Mouse (Mus musculus) layer of hippocampus, adult 8-10 months (tissue): ENCODE data around the gene Cxcl15. TPM values are rescaled to one million over a fixed set of nuclear protein-coding genes. Genes with fewer than 3 reads are reported as not detected.
"Not testable (repeated sequence)": the region's sequence is repeated elsewhere in the genome, so short reads cannot be mapped to it uniquely, and the experiment has no call there.

Experiments
- DNase-seq, 2 experiments: peaks; one replicate each; pipeline ENCODE4 v3.0.0; 2022; ENCODE audit warnings: low spot score in 2 of 2
- microRNA-seq, 2 experiments: library from miRNA; unstranded; fragments of <30 nt; microRNA quantifications; one replicate each; pipeline ENCODE4 v1.2.0; 2022
- total RNA-seq, 4 experiments: library from RNA; stranded (reverse); gene quantifications; 2 replicates each; pipeline ENCODE4 v1.2.4; 2022

Gene Cxcl15
- total RNA-seq, 4 experiments from 2014 or later, result not detected

GRCm38 (mm10) chr5:90789306-90790073 lies 4.8 kb upstream of the Cxcl15 start:
- DNase-seq, result no peak

- DNase-seq, result no peak
Measured at GRCm38 (mm10) chr5:90790074-90790502, 4.2 kb upstream of the Cxcl15 start.

GRCm38 (mm10) chr5:90795392-90795791 lies 1.1 kb downstream of the Cxcl15 start:
- DNase-seq, result not testable (repeated sequence)

- DNase-seq, result no peak
Measured at GRCm38 (mm10) chr5:90804574-90804973, 10.2 kb downstream of the Cxcl15 start.

- DNase-seq, result no peak
Measured at GRCm38 (mm10) chr5:90806050-90806449, 11.7 kb downstream of the Cxcl15 start.

GRCm38 (mm10) chr5:90807176-90807950 lies 13.0 kb downstream of the Cxcl15 start:
- no peak for DNase-seq

- DNase-seq, result no peak
Measured at GRCm38 (mm10) chr5:90819756-90820155, 25.4 kb downstream of the Cxcl15 start.

GRCm38 (mm10) chr5:90832145-90832767 lies 37.9 kb downstream of the Cxcl15 start:
- DNase-seq, result no peak

- no peak for DNase-seq
Measured at GRCm38 (mm10) chr5:90832768-90833388, 38.5 kb downstream of the Cxcl15 start.

GRCm38 (mm10) chr5:90834436-90834835 lies 40.1 kb downstream of the Cxcl15 start:
- no peak for DNase-seq

GRCm38 (mm10) chr5:90838582-90838981 lies 44.2 kb downstream of the Cxcl15 start:
- no peak for DNase-seq

- DNase-seq, result no peak
Measured at GRCm38 (mm10) chr5:90840902-90841869, 46.9 kb downstream of the Cxcl15 start.

- no peak for DNase-seq
Measured at GRCm38 (mm10) chr5:90843891-90844290, 49.6 kb downstream of the Cxcl15 start.

- DNase-seq, result not testable (repeated sequence)
Measured at GRCm38 (mm10) chr5:90850096-90850495, 55.8 kb downstream of the Cxcl15 start.

- not testable (repeated sequence) for DNase-seq
Measured at GRCm38 (mm10) chr5:90851391-90851790, 57.1 kb downstream of the Cxcl15 start.

Small RNA genes within 50 kb of the gene (microRNA-seq; reads per million reads assigned to microRNA genes)
- 0 reads per million in 2 experiments for gene Gm24322

Other genes starting within 250 kb of the Cxcl15 start
- under 1 TPM in 1 of 4 experiments, not detected in 3; 0.16 TPM for gene 5830473C10Rik, start 233.4 kb upstream of the Cxcl15 start, total RNA-seq
- gene Rassf6, start 153.9 kb upstream of the Cxcl15 start, total RNA-seq, result 1 to 10 TPM in 1 of 4 experiments, under 1 TPM in 3; 0.63 to 1.6 (median 0.78) TPM
- 1 to 10 TPM in 2 of 4 experiments, under 1 TPM in 2; 0.39 to 4.6 (median 2.1) TPM for gene Cxcl5, start 35.2 kb upstream of the Cxcl15 start, total RNA-seq
- gene Ppbp, start 26.0 kb upstream of the Cxcl15 start, total RNA-seq, result 1 to 10 TPM in 1 of 4 experiments, under 1 TPM in 2, not detected in 1; 0.32 to 1.6 (median 0.47) TPM
- gene Pf4, start 22.1 kb upstream of the Cxcl15 start, total RNA-seq, result 1 to 10 TPM; 2.8 to 3.1 (median 2.9) TPM
- not detected for gene Cxcl3, start 8.4 kb upstream of the Cxcl15 start, total RNA-seq
- gene Cxcl1, start 96.7 kb downstream of the Cxcl15 start, total RNA-seq, result 1 to 10 TPM in 1 of 4 experiments, under 1 TPM in 1, not detected in 2; 0.41 to 1.2 TPM
- not detected for gene Cxcl2, start 109.3 kb downstream of the Cxcl15 start, total RNA-seq
- 10 to 100 TPM; 14.6 to 24.1 (median 17.4) TPM for gene Mthfd2l, start 136.6 kb downstream of the Cxcl15 start, total RNA-seq
- not detected for gene Epgn, start 232.9 kb downstream of the Cxcl15 start, total RNA-seq